Mouse (Mus musculus) olfactory bulb, adult 2 months (tissue): ENCODE measurements around the gene Dlgap1.

ENCODE experiments used
- CTCF ChIP-seq: fragments of 200-500 bp; IDR thresholded peaks from 2 replicates; pipeline ENCODE4 v1.5.1; 2012; ENCODE audit warnings: low read depth, mild to moderate bottlenecking, low read length, moderate library complexity; ENCODE audit not compliant: insufficient read depth
- POLR2A ChIP-seq: fragments of 200-500 bp; IDR thresholded peaks from 2 replicates; pipeline ENCODE4 v1.6.1; 2012; ENCODE audit warnings: mild to moderate bottlenecking, low read depth, low read length, moderate library complexity; ENCODE audit not compliant: insufficient read depth

- no peak for TF ChIP-seq POLR2A
- TF ChIP-seq CTCF, result no peak
Observed at GRCm38 (mm10) chr17:70541816-70542215, 572.9 kb downstream of the Dlgap1 start.
